Mouse (Mus musculus) spleen, adult 2 months (tissue): ENCODE measurements around the gene Tmc2.

Experiments used
- CTCF ChIP-seq: fragments of 200-500 bp; IDR thresholded peaks from 2 replicates; pipeline ENCODE4 v1.5.1; 2011; ENCODE audit warnings: mild to moderate bottlenecking, inconsistent platforms; ENCODE audit not compliant: insufficient read depth, insufficient read length, insufficient replicate concordance; ENCODE audit errors: extremely low read depth
- POLR2A ChIP-seq: fragments of 200-500 bp; IDR thresholded peaks from 2 replicates; pipeline ENCODE4 v1.6.1; 2011; ENCODE audit warnings: low read depth, low read length, inconsistent platforms

DNA sequence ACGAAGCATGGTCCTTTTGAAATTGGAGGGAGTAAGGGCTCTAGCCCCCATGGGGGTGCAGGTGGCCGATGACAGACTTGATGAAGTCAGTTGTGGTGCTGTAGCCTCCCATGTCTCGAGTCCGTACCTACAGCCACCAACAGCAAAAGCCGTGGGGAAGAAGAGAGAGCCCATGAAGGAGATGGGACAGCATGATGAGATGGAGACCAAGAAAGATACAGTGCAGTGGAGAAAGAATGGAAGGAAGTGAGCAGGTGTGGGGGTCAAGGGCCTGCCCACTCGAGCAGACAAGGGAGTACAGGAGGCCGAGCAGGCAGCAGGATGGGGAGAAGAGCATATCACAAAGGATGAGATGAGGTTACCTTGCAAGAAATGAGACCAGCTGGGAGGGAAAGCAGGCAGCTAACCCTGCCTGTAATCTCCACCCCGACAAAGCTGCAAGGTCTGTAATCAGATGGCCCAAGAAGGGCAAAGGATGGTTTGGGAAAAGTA is 84.7 kb downstream of the Tmc2 start:
- TF ChIP-seq CTCF (no peak), POLR2A (no peak)
